Mouse (Mus musculus) heart, adult 2 months (tissue): ENCODE measurements around the gene Rbm24. TPM values are rescaled to one million over a fixed set of nuclear protein-coding genes. Genes with fewer than 3 reads are reported as not detected.
A peak's percentile ranks its signal among the peaks of the same experiment; 100 is the strongest.

Source experiments
- DNase-seq, 2 experiments: peaks; one replicate each; pipeline ENCODE4 v3.0.0; 2021
- H3K27ac ChIP-seq: fragments of 200-600 bp; 2 replicates; pipeline ENCODE4 v1.8.1; 2022
- H3K27me3 ChIP-seq: fragments of 200-500 bp; 2 replicates; pipeline ENCODE4 v1.6.1; 2012; ENCODE audit warnings: mild to moderate bottlenecking, low read length, inconsistent platforms, mixed read lengths; ENCODE audit not compliant: control insufficient read depth, insufficient read depth
- H3K36me3 ChIP-seq: fragments of 200-500 bp; 2 replicates; pipeline ENCODE4 v1.6.1; 2012; ENCODE audit warnings: low read length, inconsistent platforms; ENCODE audit not compliant: control insufficient read depth, insufficient read depth
- H3K4me1 ChIP-seq: fragments of 200-500 bp; 2 replicates; pipeline ENCODE4 v1.6.1; 2011; ENCODE audit warnings: low read length; ENCODE audit not compliant: control insufficient read depth, insufficient read depth
- H3K4me3 ChIP-seq: fragments of 200-600 bp; 2 replicates; pipeline ENCODE4 v1.8.1; 2022
- H3K79me2 ChIP-seq: fragments of 200-500 bp; replicated peaks from 2 replicates; pipeline ENCODE4 v1.6.1; 2012; ENCODE audit warnings: mild to moderate bottlenecking, inconsistent platforms, low read length, moderate library complexity, mixed read lengths; ENCODE audit not compliant: control insufficient read depth, insufficient read depth
- H3K9ac ChIP-seq: fragments of 200-500 bp; 2 replicates; pipeline ENCODE4 v1.6.1; 2012; ENCODE audit warnings: low read depth, mild to moderate bottlenecking, control low read depth, inconsistent platforms, low read length, mixed read lengths
- CTCF ChIP-seq: fragments of 200-600 bp; IDR thresholded peaks from 2 replicates; pipeline ENCODE4 v1.8.1; 2022; ENCODE audit warnings: antibody characterized with exemption, mild to moderate bottlenecking, moderate library complexity
- EP300 ChIP-seq: fragments of 200-500 bp; IDR thresholded peaks from 2 replicates; pipeline ENCODE4 v1.6.1; 2011; ENCODE audit warnings: low read depth, low read length, control low read depth; ENCODE audit not compliant: insufficient read depth
- POLR2A ChIP-seq: fragments of 200-500 bp; IDR thresholded peaks from 2 replicates; pipeline ENCODE4 v1.6.1; 2011; ENCODE audit warnings: mild to moderate bottlenecking, low read depth, low read length, control low read depth; ENCODE audit not compliant: insufficient read depth
- WGBS: fragments of 180-500 bp; shearing (Covaris S2); methylation state at CpG from one replicate; pipeline ENCODE4 v1.1.7; 2018; 5-methylcytosine and 5-hydroxymethylcytosine counted together
- intact Hi-C: fragments of 180-260 bp; cut with DNase I; formaldehyde crosslinking; loops from one replicate; pipeline ENCODE4 v1.15.1; 2025
- polyA plus RNA-seq: library from polyadenylated mRNA; depleted of rRNA; stranded (reverse); fragments of >200 nt; gene quantifications from 2 replicates; pipeline ENCODE4 v1.2.3, GENCODE M21; 2012
- total RNA-seq, 2 experiments: library from RNA; stranded (reverse); gene quantifications; 2 replicates each; pipeline ENCODE4 v1.2.3; 2021

Gene Rbm24
- total and polyA plus RNA-seq, 3 experiments, result 176 to 252 (median 182) TPM

GRCm38 (mm10) chr13:46393936-46394335, 24.3 kb upstream of the Rbm24 start:
- Histone ChIP-seq H3K9ac (no peak overlapping the region), H3K4me1 (0 out of 2 replicates have a peak, but pooled peaks cover 1% of the 10 kb centered on the region), H3K36me3 (no peaks in the 10 kb centered on the region), H3K79me2 (no peaks in the 10 kb centered on the region), H3K27ac (no peak overlapping the region), H3K4me3 (no peak overlapping the region), H3K27me3 (no peaks in the 10 kb centered on the region)
- TF ChIP-seq CTCF, result no peak
- no peak for TF ChIP-seq EP300
- no peak for TF ChIP-seq POLR2A
- intact Hi-C loops, result no loop called here
- WGBS, result 52% methylated on average over 2 of the region's 2 CpGs
- no peak for DNase-seq

GRCm38 (mm10) chr13:46397235-46397634, 21.0 kb upstream of the Rbm24 start:
- Histone ChIP-seq H3K27ac (no peak overlapping the region), H3K4me3 (no peak overlapping the region), H3K36me3 (no peaks in the 10 kb centered on the region), H3K79me2 (no peaks in the 10 kb centered on the region), H3K9ac (no peak overlapping the region), H3K27me3 (no peaks in the 10 kb centered on the region), H3K4me1 (0 out of 2 replicates have a peak, but pooled peaks cover 1% of the 10 kb centered on the region)
- 75% methylated on average over 3 of the region's 3 CpGs for WGBS
- intact Hi-C loops, result no loop called here
- TF ChIP-seq CTCF, result no peak
- TF ChIP-seq POLR2A, result no peak
- no peak for TF ChIP-seq EP300
- no peak for DNase-seq

GRCm38 (mm10) chr13:46407151-46407550, 11.1 kb upstream of the Rbm24 start:
- TF ChIP-seq CTCF (no peak), POLR2A (no peak), EP300 (no peak)
- Histone ChIP-seq H3K9ac (no peak overlapping the region), H3K79me2 (no peaks in the 10 kb centered on the region), H3K4me3 (no peak overlapping the region), H3K4me1 (no peaks in the 10 kb centered on the region), H3K27ac (peak overlapping the region; percentile 43; the same call in 1 of the 2 replicates), H3K27me3 (no peaks in the 10 kb centered on the region), H3K36me3 (no peaks in the 10 kb centered on the region)
- DNase-seq, result no peak
- 75% methylated on average over 1 of the region's 1 CpGs for WGBS
- intact Hi-C loops, result no loop called here

- Histone ChIP-seq H3K36me3 (no peaks in the 10 kb centered on the region), H3K4me3 (no peak overlapping the region), H3K79me2 (no peaks in the 10 kb centered on the region), H3K4me1 (0 out of 2 replicates have a peak, but pooled peaks cover 1% of the 10 kb centered on the region), H3K27me3 (no peaks in the 10 kb centered on the region), H3K9ac (no peak overlapping the region), H3K27ac (no peak overlapping the region)
- no peak for DNase-seq
- no peak for TF ChIP-seq CTCF
- intact Hi-C loops, result no loop called here
Observed at GRCm38 (mm10) chr13:46412247-46412646, 6.0 kb upstream of the Rbm24 start.

- Histone ChIP-seq H3K79me2 (no peaks in the 10 kb centered on the region), H3K4me3 (peak overlapping the region; percentile 18), H3K4me1 (0 out of 2 replicates have a peak, but pooled peaks cover 1% of the 10 kb centered on the region), H3K9ac (peak overlapping the region; percentile 81), H3K27ac (peak overlapping the region; percentile 94), H3K36me3 (no peaks in the 10 kb centered on the region), H3K27me3 (no peaks in the 10 kb centered on the region)
- intact Hi-C loops, result no loop called here
- TF ChIP-seq CTCF (no peak), POLR2A (peak; percentile 71), EP300 (peak; percentile 81; the same call in 1 of the 2 replicates)
- WGBS, result 56% methylated on average over 10 of the region's 10 CpGs
- DNase-seq, result peak; percentile 35 to 74
Observed at GRCm38 (mm10) chr13:46413588-46413987, 4.6 kb upstream of the Rbm24 start.

- no peaks in the 10 kb centered on the region for H3K36me3 ChIP-seq
- H3K4me3 ChIP-seq, result peak overlapping the region; percentile 18
- 0 out of 2 replicates have a peak, but pooled peaks cover 1% of the 10 kb centered on the region for H3K4me1 ChIP-seq
- intact Hi-C loops, result loop anchor here (2.0 kb wide), 1 partner anchor 15 kb away; no protein-coding TSS in a partner anchor
- H3K27ac ChIP-seq, result peak overlapping the region; percentile 94
- DNase-seq, result no peak
- no peaks in the 10 kb centered on the region for H3K27me3 ChIP-seq
- H3K9ac ChIP-seq, result peak overlapping the region; percentile 81
- 66% methylated on average over 8 of the region's 8 CpGs for WGBS
- no peaks in the 10 kb centered on the region for H3K79me2 ChIP-seq
- TF ChIP-seq CTCF (no peak), EP300 (no peak), POLR2A (no peak)
Observed at GRCm38 (mm10) chr13:46414050-46414449, 4.2 kb upstream of the Rbm24 start.
